Mouse (Mus musculus): ENCODE data around the gene Gm9780. TPM values are rescaled to one million over a fixed set of nuclear protein-coding genes. Genes with fewer than 3 reads are reported as not detected.
"Not testable (repeated sequence)": the region's sequence is repeated elsewhere in the genome, so short reads cannot be mapped to it uniquely, and the experiment has no call there.

The Gm9780 gene
- total RNA-seq, 2 experiments from 2014 or later, result 22.1 to 34.3 TPM

GRCm38 (mm10) chr14:25978371-25979241 lies 63.9 kb downstream of the Gm9780 start, which contains the start of gene Duxbl1:
Duxbl1 (plus strand) TSS chr14:25978577.
- not testable (repeated sequence) for DNase-seq

Other genes with a start within 250 kb of the Gm9780 start
- gene Anxa11, start 200.6 kb downstream of the Gm9780 start, total RNA-seq (2021), result 10 to 100 TPM; 95.6 to 97.7 TPM
- 1 to 10 TPM; 2.5 to 6.4 TPM for gene Plac9a, start 139.6 kb downstream of the Gm9780 start, total RNA-seq (2021)
- gene Tmem254a, start 115.0 kb downstream of the Gm9780 start, total RNA-seq (2021), result 1 to 10 TPM; 2.5 to 3.1 TPM
- not detected for gene Cphx1, start 104.4 kb downstream of the Gm9780 start, total RNA-seq (2021)
- under 1 TPM; 0.52 to 0.75 TPM for gene Duxbl1, start 64.1 kb downstream of the Gm9780 start, total RNA-seq (2021)
- 10 to 100 TPM; 17.5 to 18.6 TPM for gene Tmem254c, start 24.6 kb upstream of the Gm9780 start, total RNA-seq (2021)
- not detected for gene Cphx2, start 38.8 kb upstream of the Gm9780 start, total RNA-seq (2021)
- not detected for gene Cphx3, start 39.6 kb upstream of the Gm9780 start, total RNA-seq (2021)
- gene Duxbl2, start 75.6 kb upstream of the Gm9780 start, total RNA-seq (2021), result 1 to 10 TPM; 2.1 to 2.2 TPM
- 10 to 100 TPM; 77.9 to 90.8 TPM for gene Plac9b, start 139.8 kb upstream of the Gm9780 start, total RNA-seq (2021)
- gene Tmem254b, start 164.3 kb upstream of the Gm9780 start, total RNA-seq (2021), result 1 to 10 TPM; 3.7 to 4.0 TPM
- 1 to 10 TPM in 1 of 2 experiments, under 1 TPM in 1; 0.85 to 3.1 TPM for gene Duxbl3, start 215.3 kb upstream of the Gm9780 start, total RNA-seq (2021)